Mouse (Mus musculus) heart, embryonic 15.5 days (tissue): Measurements from ENCODE around the gene Dact1. TPM values are rescaled to one million over a fixed set of nuclear protein-coding genes. Genes with fewer than 3 reads are reported as not detected.
A peak's percentile ranks its signal among the peaks of the same experiment; 100 is the strongest.

ENCODE experiments used
- ATAC-seq: fragments of 200-750 bp; cut with Nextera tagmentation; replicated peaks from 2 replicates; pipeline ENCODE4 v1.8.0; 2017; ENCODE audit warnings: low read depth, moderate TSS enrichment; ENCODE audit not compliant: insufficient number of reproducible peaks, insufficient read depth, low FRiP score
- H3K27ac ChIP-seq: fragments of 300-500 bp; sonication (generic); 2 replicates; pipeline ENCODE4 v1.5.1; 2015; ENCODE audit warnings: mild to moderate bottlenecking, inconsistent platforms
- H3K27me3 ChIP-seq: fragments of 300-500 bp; sonication (generic); 2 replicates; pipeline ENCODE4 v1.6.1; 2015; ENCODE audit warnings: inconsistent platforms
- H3K36me3 ChIP-seq: fragments of 300-500 bp; sonication (generic); 2 replicates; pipeline ENCODE4 v1.6.1; 2015; ENCODE audit warnings: mild to moderate bottlenecking, inconsistent platforms
- H3K4me1 ChIP-seq: fragments of 300-500 bp; sonication (generic); replicated peaks from 2 replicates; pipeline ENCODE4 v1.6.1; 2015; ENCODE audit warnings: inconsistent platforms
- H3K4me2 ChIP-seq: fragments of 300-500 bp; sonication (generic); 2 replicates; pipeline ENCODE4 v1.6.1; 2015; ENCODE audit warnings: inconsistent platforms, mild to moderate bottlenecking, moderate library complexity
- H3K4me3 ChIP-seq: fragments of 300-500 bp; sonication (generic); 2 replicates; pipeline ENCODE4 v1.5.1; 2015; ENCODE audit warnings: mild to moderate bottlenecking, inconsistent platforms
- H3K9ac ChIP-seq: fragments of 300-500 bp; sonication (generic); 2 replicates; pipeline ENCODE4 v1.6.1; 2015; ENCODE audit warnings: mild to moderate bottlenecking, inconsistent platforms
- H3K9me3 ChIP-seq: fragments of 300-500 bp; sonication (generic); replicated peaks from 2 replicates; pipeline ENCODE4 v1.6.1; 2016; ENCODE audit warnings: inconsistent platforms
- WGBS: fragments of 180-500 bp; shearing (Covaris S2); methylation state at CpG from one replicate; pipeline ENCODE4 v1.1.7; 2015; ENCODE audit warnings: mixed read lengths; 5-methylcytosine and 5-hydroxymethylcytosine counted together
- polyA plus RNA-seq: library from polyadenylated mRNA; unstranded; fragments of >200 nt; fragmentation: Nextera tagmentation; extraction: Ambion mirVana; gene quantifications from 2 replicates; pipeline ENCODE4 v1.2.1, GENCODE M21; 2015

Gene Dact1
- polyA plus RNA-seq, 1 experiment from 2014 or later, result 8.6 TPM

GRCm38 (mm10) chr12:71293960-71294942, 15.4 kb upstream of the Dact1 start:
- H3K36me3 ChIP-seq, result no peaks in the 10 kb centered on the region
- 0 out of 2 replicates have a peak, but pooled peaks cover 7% of the 10 kb centered on the region for H3K27me3 ChIP-seq
- peak overlapping the region; percentile 19; the same call in 1 of the 2 replicates for H3K4me3 ChIP-seq
- H3K4me2 ChIP-seq, result peak overlapping the region; percentile 50
- no peak for ATAC-seq
- no peaks in the 10 kb centered on the region for H3K9me3 ChIP-seq
- H3K27ac ChIP-seq, result no peak overlapping the region
- H3K4me1 ChIP-seq, result peaks cover 7% of the 10 kb centered on the region; the same call in 1 of the 2 replicates
- 28% methylated on average over 22 of the region's 22 CpGs for WGBS
- no peak overlapping the region for H3K9ac ChIP-seq

- Histone ChIP-seq H3K27me3 (0 out of 2 replicates have a peak, but pooled peaks cover 3% of the 10 kb centered on the region), H3K36me3 (no peaks in the 10 kb centered on the region), H3K9me3 (no peaks in the 10 kb centered on the region), H3K4me1 (peaks cover 10% of the 10 kb centered on the region), H3K4me2 (no peak overlapping the region), H3K9ac (no peak overlapping the region), H3K27ac (no peak overlapping the region), H3K4me3 (no peak overlapping the region)
- 63% methylated on average over 8 of the region's 8 CpGs for WGBS
- ATAC-seq, result no peak
Observed at GRCm38 (mm10) chr12:71296849-71297535, 12.7 kb upstream of the Dact1 start.

GRCm38 (mm10) chr12:71310068-71310931, 616 bp downstream of the Dact1 start:
- Histone ChIP-seq H3K4me3 (peak overlapping the region; percentile 88), H3K27ac (peak overlapping the region; percentile 89), H3K9me3 (no peaks in the 10 kb centered on the region), H3K27me3 (0 out of 2 replicates have a peak, but pooled peaks cover 2% of the 10 kb centered on the region), H3K36me3 (0 out of 2 replicates have a peak, but pooled peaks cover 8% of the 10 kb centered on the region), H3K9ac (peak overlapping the region; percentile 82), H3K4me1 (no peaks in the 10 kb centered on the region; the same call in 1 of the 2 replicates), H3K4me2 (peak overlapping the region; percentile 85)
- WGBS, result under 1% methylated on average over 56 of the region's 56 CpGs
- peak; percentile 36; the same call in 1 of the 2 replicates for ATAC-seq

GRCm38 (mm10) chr12:71311237-71311887, 1.7 kb downstream of the Dact1 start:
- no peaks in the 10 kb centered on the region for H3K27me3 ChIP-seq
- H3K4me2 ChIP-seq, result peak overlapping the region; percentile 85
- H3K36me3 ChIP-seq, result 0 out of 2 replicates have a peak, but pooled peaks cover 13% of the 10 kb centered on the region
- H3K4me1 ChIP-seq, result no peaks in the 10 kb centered on the region; the same call in 1 of the 2 replicates
- no peaks in the 10 kb centered on the region for H3K9me3 ChIP-seq
- WGBS, result 8% methylated on average over 13 of the region's 13 CpGs
- ATAC-seq, result no peak
- H3K9ac ChIP-seq, result 0 out of 2 replicates have a peak overlapping the region, but pooled peaks have one; percentile 82
- H3K4me3 ChIP-seq, result peak overlapping the region; percentile 88
- H3K27ac ChIP-seq, result peak overlapping the region; percentile 89

GRCm38 (mm10) chr12:71318239-71318638, 8.6 kb downstream of the Dact1 start:
- Histone ChIP-seq H3K27me3 (no peaks in the 10 kb centered on the region), H3K27ac (no peak overlapping the region), H3K9me3 (0 out of 2 replicates have a peak, but pooled peaks cover 7% of the 10 kb centered on the region), H3K36me3 (peaks cover 41% of the 10 kb centered on the region), H3K4me1 (no peaks in the 10 kb centered on the region), H3K4me2 (no peak overlapping the region), H3K9ac (no peak overlapping the region), H3K4me3 (no peak overlapping the region)
- ATAC-seq, result no peak
- WGBS, result 95% methylated on average over 38 of the region's 40 CpGs

GRCm38 (mm10) chr12:71319536-71319935, 9.9 kb downstream of the Dact1 start:
- peaks cover 39% of the 10 kb centered on the region for H3K36me3 ChIP-seq
- H3K9me3 ChIP-seq, result 0 out of 2 replicates have a peak, but pooled peaks cover 7% of the 10 kb centered on the region
- WGBS, result 88% methylated on average over 4 of the region's 4 CpGs
- no peak for ATAC-seq
- no peaks in the 10 kb centered on the region for H3K27me3 ChIP-seq
- H3K4me2 ChIP-seq, result no peak overlapping the region
- no peaks in the 10 kb centered on the region for H3K4me1 ChIP-seq
- no peak overlapping the region for H3K9ac ChIP-seq
- no peak overlapping the region for H3K4me3 ChIP-seq
- no peak overlapping the region for H3K27ac ChIP-seq

- Histone ChIP-seq H3K27ac (no peak overlapping the region), H3K4me1 (peaks cover 32% of the 10 kb centered on the region), H3K36me3 (no peaks in the 10 kb centered on the region), H3K9me3 (no peaks in the 10 kb centered on the region), H3K4me3 (no peak overlapping the region), H3K9ac (no peak overlapping the region), H3K4me2 (no peak overlapping the region), H3K27me3 (no peaks in the 10 kb centered on the region)
- no peak for ATAC-seq
- WGBS, result 71% methylated on average over 3 of the region's 3 CpGs
Observed at GRCm38 (mm10) chr12:71332646-71333045, 23.0 kb downstream of the Dact1 start.

GRCm38 (mm10) chr12:71333561-71333960, 23.9 kb downstream of the Dact1 start:
- no peaks in the 10 kb centered on the region for H3K27me3 ChIP-seq
- 21% methylated on average over 5 of the region's 5 CpGs for WGBS
- no peak for ATAC-seq
- no peaks in the 10 kb centered on the region for H3K36me3 ChIP-seq
- peak overlapping the region; percentile 19; the same call in 1 of the 2 replicates for H3K9ac ChIP-seq
- no peak overlapping the region for H3K4me3 ChIP-seq
- H3K4me2 ChIP-seq, result no peak overlapping the region
- peak overlapping the region; percentile 40 for H3K27ac ChIP-seq
- no peaks in the 10 kb centered on the region for H3K9me3 ChIP-seq
- H3K4me1 ChIP-seq, result peaks cover 34% of the 10 kb centered on the region

GRCm38 (mm10) chr12:71337025-71337582, 27.4 kb downstream of the Dact1 start:
- Histone ChIP-seq H3K36me3 (no peaks in the 10 kb centered on the region), H3K27me3 (no peaks in the 10 kb centered on the region), H3K27ac (peak overlapping the region; percentile 63), H3K4me2 (peak overlapping the region; percentile 29; the same call in 1 of the 2 replicates), H3K4me3 (no peak overlapping the region), H3K9ac (no peak overlapping the region), H3K9me3 (no peaks in the 10 kb centered on the region), H3K4me1 (peaks cover 44% of the 10 kb centered on the region)
- ATAC-seq, result peak; percentile 51; the same call in 1 of the 2 replicates
- WGBS, result 27% methylated on average over 11 of the region's 11 CpGs
